Mouse (Mus musculus) CH12.LX (cell line): ENCODE measurements around the gene Rpgrip1. TPM values are rescaled to one million over a fixed set of nuclear protein-coding genes. Genes with fewer than 3 reads are reported as not detected.
A peak's percentile ranks its signal among the peaks of the same experiment; 100 is the strongest.

Experiments
- DNase-seq: peaks from one replicate; pipeline ENCODE4 v3.0.0-alpha.2; 2013; ENCODE audit errors: extremely low read depth
- H3K27ac ChIP-seq: 2 replicates; pipeline ENCODE4 v1.5.1; 2012; ENCODE audit warnings: low read depth, mild to moderate bottlenecking, control low read depth, moderate library complexity; ENCODE audit not compliant: insufficient read depth
- H3K27me3 ChIP-seq: replicated peaks from 2 replicates; pipeline ENCODE3; 2012; ENCODE audit warnings: inconsistent platforms
- H3K36me3 ChIP-seq, 2 experiments: replicated peaks in 1 of 2; 2 replicates each; pipeline versions ENCODE3 to v1.6.1; 2012; ENCODE audit warnings: inconsistent platforms in 1 of 2, low read length in 1 of 2, mild to moderate bottlenecking in 1 of 2, mixed read lengths in 1 of 2, moderate library complexity in 1 of 2; ENCODE audit not compliant: control insufficient read depth in 1 of 2, insufficient read depth in 1 of 2
- H3K4me1 ChIP-seq, 2 experiments: 2 replicates each; pipeline ENCODE4 v1.6.1; 2012; ENCODE audit warnings: inconsistent platforms in 1 of 2, moderate library complexity in 1 of 2; ENCODE audit not compliant: insufficient read depth in 2 of 2, control insufficient read depth in 1 of 2
- H3K4me2 ChIP-seq: 2 replicates; pipeline ENCODE4 v1.6.1; 2012; ENCODE audit warnings: low read depth, mild to moderate bottlenecking, control low read depth; ENCODE audit not compliant: poor library complexity, insufficient read depth, severe bottlenecking
- H3K4me3 ChIP-seq, 3 experiments: fragments of 150-350 bp in 1 of 3; sonication (generic) in 1 of 3; replicated peaks in 1 of 3; 2 replicates each; pipeline versions ENCODE3 to v1.5.1; 2011 to 2012; ENCODE audit warnings: low read depth in 2 of 3, low read length in 2 of 3, mild to moderate bottlenecking in 2 of 3, moderate library complexity in 2 of 3, control low read depth in 1 of 3, improper control_type of control experiment in 1 of 3, inconsistent platforms in 1 of 3, mixed read lengths in 1 of 3; ENCODE audit not compliant: poor library complexity in 1 of 3
- H3K79me2 ChIP-seq: replicated peaks from 2 replicates; pipeline ENCODE4 v1.6.1; 2012; ENCODE audit warnings: mild to moderate bottlenecking, moderate library complexity; ENCODE audit not compliant: control insufficient read depth, poor library complexity, insufficient read depth, severe bottlenecking; ENCODE audit errors: extremely low read depth
- H3K9ac ChIP-seq: 2 replicates; pipeline ENCODE4 v1.6.1; 2012; ENCODE audit warnings: low read depth, mild to moderate bottlenecking, control low read depth, moderate library complexity; ENCODE audit not compliant: insufficient read depth
- H3K9me3 ChIP-seq: replicated peaks from 2 replicates; pipeline ENCODE3; 2012; ENCODE audit warnings: low read length, inconsistent platforms, mixed read lengths
- CHD1 ChIP-seq: IDR thresholded peaks from 2 replicates; pipeline ENCODE4 v1.6.1; 2012; ENCODE audit warnings: low read depth, low read length, improper control_type of control experiment, inconsistent platforms
- CHD2 ChIP-seq: IDR thresholded peaks from 2 replicates; pipeline ENCODE4 v1.6.1; 2011; ENCODE audit warnings: low read length, improper control_type of control experiment
- CTCF ChIP-seq, 2 experiments: IDR thresholded peaks in 1 of 2; conservative IDR thresholded peaks in 1 of 2; 2 replicates each; pipeline ENCODE4 v1.5.1; 2011 to 2012; ENCODE audit warnings: low read depth in 2 of 2, low read length in 2 of 2, improper control_type of control experiment in 1 of 2, inconsistent platforms in 1 of 2, mild to moderate bottlenecking in 1 of 2, moderate library complexity in 1 of 2
- E2F4 ChIP-seq: IDR thresholded peaks from 2 replicates; pipeline ENCODE4 v1.6.1; 2011; ENCODE audit warnings: low read depth, low read length, improper control_type of control experiment; ENCODE audit not compliant: insufficient replicate concordance
- ELF1 ChIP-seq: IDR thresholded peaks from 2 replicates; pipeline ENCODE4 v1.6.1; 2014; ENCODE audit warnings: low read depth, mild to moderate bottlenecking, inconsistent platforms, low read length, improper control_type of control experiment
- GABPA ChIP-seq: IDR thresholded peaks from 2 replicates; pipeline ENCODE4 v1.6.1; 2012; ENCODE audit warnings: low read depth, low read length, improper control_type of control experiment, inconsistent platforms; ENCODE audit not compliant: insufficient replicate concordance
- HCFC1 ChIP-seq: IDR thresholded peaks from 2 replicates; pipeline ENCODE4 v1.6.1; 2012; ENCODE audit warnings: low read depth, mild to moderate bottlenecking, inconsistent platforms, low read length, improper control_type of control experiment
- IRF4 ChIP-seq: IDR thresholded peaks from 2 replicates; pipeline ENCODE4 v1.6.1; 2014; ENCODE audit warnings: low read depth, mild to moderate bottlenecking, inconsistent platforms, low read length, improper control_type of control experiment
- JUN ChIP-seq: IDR thresholded peaks from 2 replicates; pipeline ENCODE4 v1.6.1; 2011; ENCODE audit warnings: low read depth, mild to moderate bottlenecking, low read length, improper control_type of control experiment, moderate library complexity; ENCODE audit not compliant: insufficient read depth
- JUND ChIP-seq: conservative IDR thresholded peaks from 2 replicates; pipeline ENCODE4 v1.6.1; 2011; ENCODE audit warnings: low read depth, low read length, improper control_type of control experiment
- KAT2A ChIP-seq: IDR thresholded peaks from 2 replicates; pipeline ENCODE4 v1.6.1; 2012; ENCODE audit warnings: low read length, improper control_type of control experiment, inconsistent platforms; ENCODE audit not compliant: insufficient replicate concordance
- MAFK ChIP-seq: IDR thresholded peaks from 2 replicates; pipeline ENCODE4 v1.6.1; 2011; ENCODE audit warnings: low read length, improper control_type of control experiment; ENCODE audit not compliant: insufficient replicate concordance
- MAX ChIP-seq: IDR thresholded peaks from 2 replicates; pipeline ENCODE4 v1.6.1; 2011; ENCODE audit warnings: low read length, improper control_type of control experiment
- MYC ChIP-seq: IDR thresholded peaks from 2 replicates; pipeline ENCODE4 v1.6.1; 2011; ENCODE audit warnings: low read depth, mild to moderate bottlenecking, improper control_type of control experiment, low read length
- NELFE ChIP-seq: IDR thresholded peaks from 2 replicates; pipeline ENCODE4 v1.6.1; 2011; ENCODE audit warnings: low read depth, low read length, improper control_type of control experiment
- NRF1 ChIP-seq: IDR thresholded peaks from 2 replicates; pipeline ENCODE4 v1.6.1; 2014; ENCODE audit warnings: low read depth, mild to moderate bottlenecking, inconsistent platforms, low read length, improper control_type of control experiment, moderate library complexity
- PAX5 ChIP-seq: IDR thresholded peaks from 2 replicates; pipeline ENCODE4 v1.6.1; 2012; ENCODE audit warnings: low read length, inconsistent platforms, mixed read lengths
- POLR2AphosphoS2 ChIP-seq: IDR thresholded peaks from 2 replicates; pipeline ENCODE4 v1.6.1; 2011; ENCODE audit warnings: low read depth, low read length, improper control_type of control experiment
- RAD21 ChIP-seq: IDR thresholded peaks from 2 replicates; pipeline ENCODE4 v1.6.1; 2011; ENCODE audit warnings: low read depth, mild to moderate bottlenecking, low read length, improper control_type of control experiment, moderate library complexity
- RCOR1 ChIP-seq: conservative IDR thresholded peaks from 2 replicates; pipeline ENCODE4 v1.6.1; 2012; ENCODE audit warnings: low read depth, mild to moderate bottlenecking, inconsistent platforms, low read length, improper control_type of control experiment
- SMC3 ChIP-seq: IDR thresholded peaks from 2 replicates; pipeline ENCODE4 v1.6.1; 2011; ENCODE audit warnings: low read depth, low read length, improper control_type of control experiment
- TCF12 ChIP-seq: IDR thresholded peaks from 2 replicates; pipeline ENCODE4 v1.6.1; 2014; ENCODE audit warnings: low read depth, mild to moderate bottlenecking, inconsistent platforms, low read length, improper control_type of control experiment
- USF1 ChIP-seq: IDR thresholded peaks from 2 replicates; pipeline ENCODE4 v1.6.1; 2014; ENCODE audit warnings: low read depth, mild to moderate bottlenecking, inconsistent platforms, low read length, improper control_type of control experiment
- USF2 ChIP-seq: conservative IDR thresholded peaks from 2 replicates; pipeline ENCODE4 v1.6.1; 2011; ENCODE audit warnings: low read depth, low read length, improper control_type of control experiment
- ZKSCAN1 ChIP-seq: IDR thresholded peaks from 2 replicates; pipeline ENCODE4 v1.6.1; 2012; ENCODE audit warnings: low read depth, inconsistent platforms, low read length, improper control_type of control experiment, borderline replicate concordance
- ZMIZ1 ChIP-seq: IDR thresholded peaks from 2 replicates; pipeline ENCODE4 v1.6.1; 2012; ENCODE audit warnings: low read depth, mild to moderate bottlenecking, inconsistent platforms, low read length, improper control_type of control experiment
- ZNF384 ChIP-seq: IDR thresholded peaks from 2 replicates; pipeline ENCODE4 v1.6.1; 2012; ENCODE audit warnings: low read depth, low read length, improper control_type of control experiment, inconsistent platforms
- dilution Hi-C: fragments of 300-500 bp; cut with MboI; formaldehyde crosslinking; loops from 2 replicates; pipeline ENCODE4 v1.14.3; 2020; ENCODE audit warnings: low sequenced_read_pairs; ENCODE audit not compliant: extremely low pct_unique_long_range_greater_than_20kb, extremely low pct_ligation_motif_present
- in situ Hi-C: fragments of 300-500 bp; cut with MboI; formaldehyde crosslinking; loops from 3 replicates; pipeline ENCODE4 v1.14.3; 2019; ENCODE audit warnings: low sequenced_read_pairs, low pct_ligation_motif_present, low pct_unique_long_range_greater_than_20kb, mixed read lengths
- polyA plus RNA-seq: library from polyadenylated mRNA; unstranded; fragments of >175 nt; gene quantifications from 2 replicates; pipeline ENCODE4 v1.2.1, GENCODE M21; 2012; ENCODE audit warnings: low read depth; ENCODE audit not compliant: insufficient read length
- total RNA-seq, 2 experiments: library from RNA; depleted of rRNA; stranded (reverse); fragments of 300-350 nt in 1 of 2; fragments of >200 nt in 1 of 2; gene quantifications; 2 replicates each; pipeline ENCODE4 v1.2.3; 2012 to 2014

Rpgrip1 gene
- total and polyA plus RNA-seq, 3 experiments = 7.3 to 41.8 (median 15.0) TPM

- TF ChIP-seq IRF4 (no peak), POLR2AphosphoS2 (no peak), NRF1 (no peak), KAT2A (no peak), JUN (no peak), ZMIZ1 (no peak), CHD2 (no peak), JUND (no peak), USF2 (no peak), CTCF (conservative IDR thresholded peaks at IDR 0.05 in 1 of 2, IDR thresholded peaks at IDR 0.05 in 1 of 2; ENCODE audit: low read depth in 2 of 2, low read length in 2 of 2) (no peak), PAX5 (no peak)
- TF ChIP-seq, all 38 proteins: peak for 5
Measured at GRCm38 (mm10) chr14:52141445-52142127, 31.1 kb downstream of the Rpgrip1 start (continued).

DNA sequence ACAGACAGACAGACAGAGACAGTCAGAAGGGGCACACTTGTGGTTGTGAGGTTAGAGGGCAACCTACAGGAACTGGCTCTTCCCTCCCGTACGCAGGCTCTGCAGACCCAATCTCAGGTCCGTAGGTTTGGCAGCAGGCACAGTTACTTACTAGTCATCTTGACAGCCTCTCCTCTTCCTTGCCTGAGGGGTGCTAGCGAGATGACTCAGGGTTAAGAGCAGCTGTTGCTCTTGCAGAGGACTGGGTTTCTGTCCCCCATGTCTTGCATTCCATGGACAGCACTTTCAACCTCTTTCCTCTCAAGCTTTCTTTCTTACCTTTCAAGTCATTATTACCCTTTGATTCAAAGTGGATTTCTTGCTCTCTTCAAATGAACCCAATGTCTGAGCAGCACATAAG is 33.7 kb downstream of the Rpgrip1 start:
- dilution Hi-C loops = no loop called here
- in situ Hi-C loops = no loop called here

DNA sequence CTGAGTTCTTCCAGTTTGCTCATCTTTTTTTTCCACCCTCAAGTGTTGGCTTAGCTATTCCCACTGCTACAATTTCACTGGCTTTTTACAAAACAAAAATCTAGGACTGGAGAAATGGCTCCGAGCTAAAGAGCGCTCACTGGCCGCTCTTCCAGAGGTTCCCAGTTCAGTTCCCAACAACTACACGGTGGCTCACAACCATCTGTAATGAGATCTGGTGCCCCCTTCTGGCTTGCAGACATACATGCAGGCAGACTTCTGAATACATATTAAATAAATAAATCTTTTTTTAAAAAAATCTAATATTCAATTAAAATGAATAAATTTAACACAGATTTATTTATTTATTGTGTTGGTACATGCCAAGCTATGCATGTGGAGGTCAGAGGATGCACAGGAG is 36.0 kb downstream of the Rpgrip1 start:
- in situ Hi-C loops (no loop called here), dilution Hi-C loops (no loop called here)
- no peak overlapping the region for H3K9ac ChIP-seq

More for the DNA sequence above, 33.7 kb downstream of the Rpgrip1 start:
- H3K4me1 ChIP-seq = peaks cover 15 to 43% of the 10 kb centered on the region in 2 experiments
- H3K4me2 ChIP-seq = no peak overlapping the region
- no peak for DNase-seq
- H3K36me3 ChIP-seq = peaks cover 12 to 49% of the 10 kb centered on the region in 2 experiments
- 0 out of 2 replicates have a peak, but pooled peaks cover 4% of the 10 kb centered on the region for H3K79me2 ChIP-seq
- no peak overlapping the region for H3K4me3 ChIP-seq
- no peaks in the 10 kb centered on the region for H3K27me3 ChIP-seq
- no peak overlapping the region for H3K27ac ChIP-seq
- TF ChIP-seq CHD1 (no peak), ELF1 (no peak), JUND (no peak), MAX (no peak), POLR2AphosphoS2 (no peak), TCF12 (no peak), ZNF384 (no peak), GABPA (no peak), JUN (no peak), SMC3 (no peak), HCFC1 (no peak), USF1 (no peak), E2F4 (no peak), MAFK (no peak), RCOR1 (no peak), NRF1 (no peak), IRF4 (no peak), MYC (no peak), NELFE (no peak), ZKSCAN1 (no peak)
- no peaks in the 10 kb centered on the region for H3K9me3 ChIP-seq
- H3K9ac ChIP-seq = no peak overlapping the region

More for the DNA sequence above, 36.0 kb downstream of the Rpgrip1 start:
- H3K36me3 ChIP-seq = peaks cover 12 to 51% of the 10 kb centered on the region in 2 experiments
- H3K79me2 ChIP-seq = 0 out of 2 replicates have a peak, but pooled peaks cover 4% of the 10 kb centered on the region
- H3K27ac ChIP-seq = no peak overlapping the region
- TF ChIP-seq CTCF (conservative IDR thresholded peaks at IDR 0.05 in 1 of 2, IDR thresholded peaks at IDR 0.05 in 1 of 2; ENCODE audit: low read depth in 2 of 2, low read length in 2 of 2) (peak; percentile 33 to 60; a peak in 3 of 4 replicates), RAD21 (peak; percentile 45), SMC3 (peak; percentile 60), ZNF384 (no peak)
- no peak for DNase-seq
- H3K9me3 ChIP-seq = no peaks in the 10 kb centered on the region
- H3K4me1 ChIP-seq = peaks cover 22 to 51% of the 10 kb centered on the region in 2 experiments
- H3K27me3 ChIP-seq = no peaks in the 10 kb centered on the region
- H3K4me2 ChIP-seq = no peak overlapping the region
- no peak overlapping the region for H3K4me3 ChIP-seq
